Mouse (Mus musculus) large intestine, adult 2 months (tissue): ENCODE data around the gene Antxr2. TPM values are rescaled to one million over a fixed set of nuclear protein-coding genes. Genes with fewer than 3 reads are reported as not detected.

Source experiments
- DNase-seq: peaks from one replicate; pipeline ENCODE4 v3.0.0-alpha.2; 2012; ENCODE audit warnings: low read depth, low spot score
- WGBS: fragments of 180-500 bp; shearing (Covaris S2); methylation state at CpG from one replicate; pipeline ENCODE4 v1.1.7; 2018; 5-methylcytosine and 5-hydroxymethylcytosine counted together
- polyA plus RNA-seq: library from polyadenylated mRNA; depleted of rRNA; stranded (reverse); fragments of >200 nt; gene quantifications from 2 replicates; pipeline ENCODE4 v1.2.3, GENCODE M21; 2012; rRNA removed

Gene Antxr2
- polyA plus RNA-seq, 1 experiment = 8.0 TPM

DNA sequence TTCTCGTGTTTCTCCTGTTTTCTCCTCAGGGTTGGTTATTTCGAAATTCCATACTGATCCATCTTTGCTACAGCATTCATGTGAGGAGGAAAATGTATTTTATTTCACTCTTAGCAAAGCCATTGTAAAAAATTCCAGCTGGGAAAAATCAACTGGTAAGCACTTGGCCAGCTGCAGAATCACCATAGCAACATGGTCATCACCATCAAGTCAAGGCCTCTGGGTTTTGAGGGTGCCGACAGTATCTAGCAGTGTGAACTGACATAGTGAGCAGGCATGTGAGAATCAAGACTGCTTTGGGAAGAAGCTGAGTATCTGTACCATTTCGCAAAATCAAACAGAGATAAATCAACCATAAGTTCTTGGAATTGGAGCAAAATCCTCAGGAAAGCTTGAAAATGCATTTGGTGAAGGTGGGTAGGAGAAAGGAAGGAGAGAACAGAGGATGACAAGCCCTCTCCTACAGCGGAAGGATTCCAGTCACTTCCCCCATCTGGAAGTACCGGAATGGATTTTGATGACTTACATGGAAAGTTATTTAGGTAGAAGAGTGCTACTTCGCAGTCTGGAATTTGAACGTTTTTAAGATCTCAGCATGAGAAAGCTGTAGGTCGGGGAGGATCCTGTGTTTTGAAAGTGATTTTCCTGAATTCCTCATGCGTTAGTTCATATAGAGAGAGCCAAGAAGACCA, 183.5 kb downstream of the Antxr2 start:
- DNase-seq = no peak
- 71% methylated on average over 10 of the region's 10 CpGs for WGBS

DNA sequence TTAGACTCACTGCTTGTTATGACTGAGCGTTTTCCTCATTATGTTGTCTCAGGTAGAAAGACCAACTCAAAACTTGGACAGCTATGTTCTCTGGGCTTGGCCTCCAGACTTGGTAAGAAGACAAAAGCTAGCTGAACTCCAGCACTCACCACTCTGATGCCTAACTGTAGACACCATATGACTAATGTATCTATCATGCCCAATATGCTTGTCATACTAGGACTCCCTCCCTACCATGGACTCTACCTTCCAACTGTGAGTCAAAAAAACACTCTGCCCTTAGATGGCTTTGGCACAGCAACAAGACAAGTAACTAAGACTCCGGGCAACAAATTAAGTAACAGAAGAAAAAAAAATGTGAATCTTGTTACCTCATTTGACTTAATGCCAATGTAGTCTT, 184.3 kb downstream of the Antxr2 start:
- DNase-seq = no peak
- 90% methylated on average over 2 of the region's 2 CpGs for WGBS

DNA sequence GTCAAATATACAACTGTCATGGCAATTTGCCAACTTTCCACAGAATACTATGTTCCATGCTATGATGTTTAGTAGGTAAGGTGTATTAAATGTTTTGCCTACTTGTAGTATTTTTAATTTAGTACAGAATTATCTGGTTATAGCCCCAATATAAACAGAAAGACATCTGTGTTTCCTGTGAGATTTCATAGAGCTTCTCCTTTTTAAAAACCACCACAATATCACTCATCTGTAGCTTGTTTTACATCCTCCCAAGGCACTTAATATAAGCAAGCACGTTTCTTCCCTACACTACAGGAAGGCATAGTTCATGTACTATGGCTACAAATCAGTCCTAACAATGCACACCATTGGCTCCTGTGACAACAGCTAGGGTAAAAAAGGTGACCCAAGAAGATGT, 188.8 kb downstream of the Antxr2 start:
- DNase-seq = no peak
- WGBS = 37% methylated on average over 1 of the region's 1 CpGs

DNA sequence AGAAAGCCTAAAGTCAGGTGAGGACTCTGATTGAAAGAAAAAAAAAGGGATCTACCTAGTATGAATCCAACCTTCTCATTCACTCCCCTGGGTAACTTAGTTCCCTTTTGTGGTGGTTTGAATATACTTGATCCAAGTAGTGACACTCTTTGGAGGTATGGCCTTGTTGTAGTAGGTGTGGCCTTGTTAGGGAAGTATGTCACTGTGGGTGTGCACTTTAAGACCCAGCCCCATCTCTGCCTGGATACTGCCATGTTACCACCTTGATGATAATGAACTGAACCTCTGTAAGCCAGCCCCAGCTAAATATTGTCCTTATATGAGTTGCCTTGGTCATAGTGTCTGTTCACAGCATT, 190.9 kb downstream of the Antxr2 start:
- no peak for DNase-seq

DNA sequence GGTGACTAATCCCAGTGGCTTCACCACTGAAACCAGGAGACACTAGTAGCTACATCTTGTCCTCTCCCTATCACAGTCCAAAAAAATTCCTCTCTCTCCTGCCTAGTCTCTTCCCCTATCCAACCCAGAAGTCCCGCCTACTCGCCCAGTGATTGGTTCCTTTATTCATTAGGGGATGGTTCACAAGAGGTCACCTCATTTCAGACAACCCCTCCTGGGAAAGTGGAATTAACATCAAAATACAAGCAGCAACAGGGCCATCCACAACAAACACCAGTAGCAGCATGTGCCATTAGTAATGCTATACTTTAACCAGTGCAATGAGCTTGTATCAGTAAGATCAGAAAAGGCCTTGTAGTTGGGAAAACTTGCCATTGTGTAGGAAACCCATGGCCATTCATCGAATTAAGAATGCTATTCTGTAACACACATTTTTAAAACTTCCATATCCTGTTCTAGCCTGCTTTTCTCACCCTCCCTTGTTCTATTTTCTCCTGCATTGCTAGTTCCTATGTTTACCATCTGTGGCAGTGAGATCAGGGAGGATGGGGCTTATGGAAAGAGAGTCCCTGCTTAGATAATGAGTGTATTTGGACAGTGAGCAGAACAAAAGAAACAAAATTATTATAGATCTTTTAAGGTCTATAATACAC, 191.4 kb downstream of the Antxr2 start:
- WGBS = 80% methylated on average over 3 of the region's 3 CpGs
- no peak for DNase-seq

DNA sequence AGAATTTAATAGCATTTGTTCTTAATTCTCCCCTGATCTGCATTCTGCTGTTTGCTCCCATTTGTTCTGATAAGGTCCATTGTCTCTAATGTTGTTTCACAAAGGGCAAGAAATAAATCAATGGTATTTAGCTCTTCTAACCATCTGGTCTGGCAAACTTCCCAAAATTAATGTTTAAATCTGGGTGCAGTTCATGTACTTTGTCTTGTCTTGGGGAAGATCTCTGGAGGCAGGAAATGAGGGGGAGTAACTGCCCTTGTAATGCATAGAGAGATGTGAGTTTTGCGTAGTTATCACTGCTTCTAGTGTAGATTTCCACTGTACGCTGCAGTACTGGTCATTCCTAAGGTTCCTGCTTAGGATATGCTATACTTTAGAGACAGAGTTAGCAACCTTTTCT, 193.5 kb downstream of the Antxr2 start:
- WGBS = 82% methylated on average over 2 of the region's 2 CpGs
- DNase-seq = no peak

DNA sequence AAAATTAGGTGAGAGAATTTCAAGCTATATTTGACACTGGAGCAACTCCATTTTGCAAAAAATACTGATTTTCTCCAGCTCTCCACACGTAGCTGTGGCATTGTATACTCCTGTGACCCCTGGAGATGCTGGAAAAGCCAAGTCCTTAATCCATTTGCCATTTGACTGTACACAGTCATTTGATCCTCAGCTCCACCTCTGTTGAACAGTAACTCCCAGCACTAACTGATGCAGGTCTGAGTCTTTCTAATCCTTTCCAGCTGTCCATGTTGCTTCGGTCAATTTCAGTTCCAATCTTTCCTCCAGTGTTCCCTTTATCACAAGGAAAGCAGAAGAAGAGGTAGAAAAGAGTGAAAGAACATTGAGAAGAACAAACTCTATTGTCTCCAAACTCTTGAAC, 195.4 kb downstream of the Antxr2 start:
- WGBS = 65% methylated on average over 2 of the region's 2 CpGs
- no peak for DNase-seq

DNA sequence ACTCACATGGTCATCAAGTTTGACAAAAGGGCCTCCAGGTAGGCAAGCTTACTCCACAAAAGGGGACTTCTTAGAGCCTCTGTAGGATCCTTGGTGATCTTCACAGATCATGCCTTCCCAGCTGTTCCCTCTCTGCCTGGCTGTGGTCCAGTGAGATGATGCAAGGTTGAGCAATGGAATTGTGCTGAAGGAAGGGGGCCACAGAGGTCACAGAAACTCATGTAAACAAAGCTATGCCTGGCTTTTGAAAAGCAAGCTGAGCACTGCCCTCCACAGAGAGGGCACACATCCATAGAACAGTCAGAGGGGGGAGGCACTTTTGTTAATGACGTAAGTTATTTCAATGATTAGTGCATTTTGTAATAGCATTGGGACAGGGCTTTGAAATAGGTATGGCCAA, 196.1 kb downstream of the Antxr2 start:
- WGBS = 67% methylated on average over 1 of the region's 1 CpGs
- DNase-seq = no peak

Other genes with a start within 250 kb of the Antxr2 start
- gene Prdm8, start 136.2 kb upstream of the Antxr2 start, polyA plus RNA-seq = 0.05 and 0.07 TPM in 2 replicates
- 0.05 TPM in 1 of 2 replicates, not detected in the other for gene Fgf5, start 223.1 kb upstream of the Antxr2 start, polyA plus RNA-seq